Mouse (Mus musculus): ENCODE measurements around the gene Cdpf1.
"Not testable (repeated sequence)": the region's sequence is repeated elsewhere in the genome, so short reads cannot be mapped to it uniquely, and the experiment has no call there.

Gene Cdpf1

GRCm38 (mm10) chr15:85808434-85808833 lies 3.1 kb downstream of the Cdpf1 start:
- no peak for DNase-seq (ENCODE audit: low spot score in 2 of 2)

GRCm38 (mm10) chr15:85808031-85808430 lies 3.5 kb downstream of the Cdpf1 start:
- DNase-seq (ENCODE audit: low spot score in 2 of 2), result no peak

GRCm38 (mm10) chr15:85807404-85807803 lies 4.1 kb downstream of the Cdpf1 start:
- DNase-seq (ENCODE audit: low spot score in 2 of 2), result no peak

GRCm38 (mm10) chr15:85806886-85807285 lies 4.6 kb downstream of the Cdpf1 start:
- no peak for DNase-seq (ENCODE audit: low spot score in 2 of 2)

GRCm38 (mm10) chr15:85802931-85803330 lies 8.6 kb downstream of the Cdpf1 start:
- no peak for DNase-seq (ENCODE audit: low spot score in 2 of 2)

GRCm38 (mm10) chr15:85798676-85799075 lies 12.8 kb downstream of the Cdpf1 start:
- DNase-seq (ENCODE audit: low spot score in 2 of 2), result no peak

GRCm38 (mm10) chr15:85795516-85795915 lies 16.0 kb downstream of the Cdpf1 start:
- no peak for DNase-seq (ENCODE audit: low spot score in 2 of 2)

GRCm38 (mm10) chr15:85792819-85793218 lies 18.7 kb downstream of the Cdpf1 start:
- no peak for DNase-seq (ENCODE audit: low spot score in 2 of 2)

GRCm38 (mm10) chr15:85791449-85791848 lies 20.0 kb downstream of the Cdpf1 start:
- DNase-seq (ENCODE audit: low spot score in 2 of 2), result no peak

GRCm38 (mm10) chr15:85788633-85789032 lies 22.9 kb downstream of the Cdpf1 start:
- DNase-seq (ENCODE audit: low spot score in 2 of 2), result no peak

- no peak for DNase-seq (ENCODE audit: low spot score in 2 of 2)
Measured at GRCm38 (mm10) chr15:85788051-85788450, 23.4 kb downstream of the Cdpf1 start.

- DNase-seq (ENCODE audit: low spot score in 2 of 2), result no peak
Measured at GRCm38 (mm10) chr15:85787482-85787881, 24.0 kb downstream of the Cdpf1 start.

- DNase-seq (ENCODE audit: low spot score in 2 of 2), result no peak
Measured at GRCm38 (mm10) chr15:85786711-85787110, 24.8 kb downstream of the Cdpf1 start.

- no peak for DNase-seq (ENCODE audit: low spot score in 2 of 2)
Measured at GRCm38 (mm10) chr15:85784341-85784740, 27.2 kb downstream of the Cdpf1 start.

GRCm38 (mm10) chr15:85783146-85783545 lies 28.4 kb downstream of the Cdpf1 start:
- no peak for DNase-seq (ENCODE audit: low spot score in 2 of 2)

GRCm38 (mm10) chr15:85778891-85779290 lies 32.6 kb downstream of the Cdpf1 start:
- not testable (repeated sequence) for DNase-seq (ENCODE audit: low spot score in 2 of 2)

GRCm38 (mm10) chr15:85776771-85777170 lies 34.7 kb downstream of the Cdpf1 start:
- DNase-seq (ENCODE audit: low spot score in 2 of 2), result no peak

GRCm38 (mm10) chr15:85776241-85776640 lies 35.3 kb downstream of the Cdpf1 start:
- DNase-seq (ENCODE audit: low spot score in 2 of 2), result no peak

- DNase-seq (ENCODE audit: low spot score in 2 of 2), result no peak
Measured at GRCm38 (mm10) chr15:85775001-85775400, 36.5 kb downstream of the Cdpf1 start.

- DNase-seq (ENCODE audit: low spot score in 2 of 2), result no peak
Measured at GRCm38 (mm10) chr15:85774419-85774818, 37.1 kb downstream of the Cdpf1 start.

GRCm38 (mm10) chr15:85772146-85772740 lies 39.3 kb downstream of the Cdpf1 start:
- no peak for DNase-seq (ENCODE audit: low spot score in 2 of 2)

GRCm38 (mm10) chr15:85771306-85772121 lies 40.0 kb downstream of the Cdpf1 start:
- no peak for DNase-seq (ENCODE audit: low spot score in 2 of 2)

- no peak for DNase-seq (ENCODE audit: low spot score in 2 of 2)
Measured at GRCm38 (mm10) chr15:85768991-85769390, 42.5 kb downstream of the Cdpf1 start.

Data from left cerebral cortex, adult 9 months (tissue).